ENCODE assay signal across 9 mouse cellular contexts in the genomic region with DNA sequence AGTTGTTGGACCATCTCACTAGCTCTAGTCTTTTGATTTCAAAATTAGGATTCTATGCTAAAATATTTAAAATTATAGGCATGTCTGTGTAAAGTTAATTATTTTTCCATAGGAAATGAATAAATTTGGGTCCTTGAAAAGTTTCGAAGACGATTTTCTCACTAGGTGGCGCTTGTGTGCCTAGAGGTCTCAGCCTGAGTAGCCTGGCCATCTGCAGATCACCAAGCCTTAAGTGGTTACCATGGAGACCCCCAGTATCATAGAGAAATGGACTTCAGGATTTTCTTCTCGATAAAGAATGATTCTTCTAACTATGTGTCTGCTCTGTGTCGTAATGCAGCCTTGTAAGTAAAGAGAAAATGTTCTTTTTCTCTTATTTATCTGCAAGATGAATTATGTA. TPM values are rescaled to one million over a fixed set of nuclear protein-coding genes. Genes with fewer than 3 reads are reported as not detected.
DNase-seq lines count a peak whose midpoint lies in the region; ATAC-seq and TF ChIP-seq lines count a peak whose summit lies in the region.
"Had no signal": no experiment of that assay in that cellular context is flagged by ENCODE, and none has a peak within 500 bp of the region (broad histone marks: within the 10 kb centered on the region; RNA-seq: fewer than 3 reads in every experiment).

No protein-coding gene starts in this region.

- no peak overlapping the region for H3K4me2 ChIP-seq in heart, embryonic 12.5 days
- H3K4me2 ChIP-seq: limb, embryonic 15.5 days had no signal

- DNase-seq in heart, adult 2 months = no peak
- peak; percentile 56 for DNase-seq in testis, postnatal 10 days (ENCODE audit: low spot score)
- no peak for DNase-seq in testis, postnatal 14 days (ENCODE audit: low spot score)
- peak; percentile 65 for DNase-seq in kidney, postnatal 10 days
- peak; percentile 37 for DNase-seq in right cerebral cortex, postnatal 4 days
- no peak for DNase-seq in ovary, postnatal 14 days (ENCODE audit: low spot score)
- no peak for DNase-seq in layer of hippocampus, postnatal 36 days

- no peaks in the 10 kb centered on the region for H3K4me1 ChIP-seq in heart, adult 2 months (ENCODE audit: control insufficient read depth, insufficient read depth, low read length)
- no peaks in the 10 kb centered on the region for H3K4me1 ChIP-seq in heart, embryonic 12.5 days (replicated peaks)
- H3K4me1 ChIP-seq: limb, embryonic 15.5 days had no signal

- no peak overlapping the region for H3K27ac ChIP-seq in heart, adult 2 months
- no peak overlapping the region for H3K27ac ChIP-seq in heart, embryonic 12.5 days (ENCODE audit: poor library complexity, severe bottlenecking)
- H3K27ac ChIP-seq: limb, embryonic 15.5 days had no signal

- H3K36me3 ChIP-seq in heart, adult 2 months (ENCODE audit: control insufficient read depth, insufficient read depth, low read length) = no peaks in the 10 kb centered on the region
- no peaks in the 10 kb centered on the region for H3K36me3 ChIP-seq in heart, embryonic 12.5 days
- H3K36me3 ChIP-seq: limb, embryonic 15.5 days had no signal

- no peaks in the 10 kb centered on the region for H3K79me2 ChIP-seq in heart, adult 2 months (replicated peaks; ENCODE audit: control insufficient read depth, insufficient read depth, low read length)

- H3K4me3 ChIP-seq in heart, adult 2 months = no peak overlapping the region
- no peak overlapping the region for H3K4me3 ChIP-seq in heart, embryonic 12.5 days
- H3K4me3 ChIP-seq: limb, embryonic 15.5 days had no signal

- no peak for ATAC-seq in heart, embryonic 12.5 days (ENCODE audit: insufficient number of reproducible peaks, low FRiP score)

- no peaks in the 10 kb centered on the region for H3K27me3 ChIP-seq in heart, adult 2 months (ENCODE audit: control insufficient read depth, insufficient read depth, low read length)
- H3K27me3 ChIP-seq in heart, embryonic 12.5 days (replicated peaks) = peaks cover 29% of the 10 kb centered on the region

- intact Hi-C loops in heart, adult 2 months (cut with DNase I) = loop anchor here (2.0 kb wide), 1 partner anchor 381 kb away; no protein-coding TSS in a partner anchor

- TF ChIP-seq EP300 in heart, adult 2 months (IDR thresholded peaks at IDR 0.05; ENCODE audit: insufficient read depth, low read depth, low read length) = no peak

- TF ChIP-seq POLR2A in heart, adult 2 months (IDR thresholded peaks at IDR 0.05; ENCODE audit: insufficient read depth, low read depth, low read length) = no peak

- 15% methylated on average over 5 of the region's 5 CpGs for WGBS in heart, adult 2 months
- WGBS in heart, embryonic 12.5 days = 27% methylated on average over 5 of the region's 5 CpGs

- peak; percentile 69 for TF ChIP-seq CTCF in heart, adult 2 months (IDR thresholded peaks at IDR 0.05)

- H3K9me3 ChIP-seq in heart, embryonic 12.5 days (replicated peaks) = 0 out of 2 replicates have a peak, but pooled peaks cover 3% of the 10 kb centered on the region
- H3K9me3 ChIP-seq: limb, embryonic 15.5 days had no signal

- H3K9ac ChIP-seq in heart, adult 2 months (ENCODE audit: low read depth, low read length) = no peak overlapping the region
- H3K9ac ChIP-seq in heart, embryonic 12.5 days = no peak overlapping the region
- H3K9ac ChIP-seq: limb, embryonic 15.5 days had no signal

RNA-seq across cellular contexts. Expression of a gene that starts 27.2 kb away (rescaled TPM):
- not detected for total RNA-seq in heart, adult 2 months (2021)
- polyA plus RNA-seq in heart, adult 2 months (2012; rRNA removed) = 0.21 TPM in 1 of 2 replicates, not detected in the other
- polyA plus RNA-seq in heart, embryonic 12.5 days (2016; fragmentation: Nextera tagmentation; extraction: Ambion mirVana) = 0.05 TPM in 1 of 2 replicates, not detected in the other
- 10 to 100 TPM; 11.4 to 12.9 TPM for total RNA-seq in layer of hippocampus, postnatal 36 days (2021)

RNA-seq across cellular contexts. Expression of a gene that starts 57.1 kb away (rescaled TPM):
- total RNA-seq in heart, adult 2 months (2021) = not detected
- polyA plus RNA-seq in heart, adult 2 months (2012; rRNA removed) = not detected in 2 replicates
- not detected in 2 replicates for polyA plus RNA-seq in heart, embryonic 12.5 days (2016; fragmentation: Nextera tagmentation; extraction: Ambion mirVana)
- not detected for total RNA-seq in layer of hippocampus, postnatal 36 days (2021)
- polyA plus RNA-seq: limb, embryonic 15.5 days had no signal

Comparison
In these comparisons a context has a peak if more than half of its experiments do, and no peak if none do; other contexts are left out.
1. DNase-seq: peak in testis, postnatal 10 days (single experiment), kidney, postnatal 10 days (single experiment) and right cerebral cortex, postnatal 4 days (single experiment); none in heart, adult 2 months (0 of 2), testis, postnatal 14 days (single experiment), ovary, postnatal 14 days (single experiment) and layer of hippocampus, postnatal 36 days (0 of 2).
2. RNA of a gene that starts 27.2 kb away (total RNA-seq): 11.4 to 12.9 TPM in layer of hippocampus, postnatal 36 days; not detected in heart, adult 2 months; every median in the first group is over 10 times any median in the second.